Mouse (Mus musculus): ENCODE measurements around the gene Szt2.

GRCm38 (mm10) chr4:118316662-118317061, 92.4 kb downstream of the Szt2 start:
- TF ChIP-seq EP300 (IDR thresholded peaks at IDR 0.05; ENCODE audit: insufficient read depth, low read depth, low read length), result no peak
- no peak for TF ChIP-seq CTCF (IDR thresholded peaks at IDR 0.05)
